Mouse (Mus musculus) lung, adult 2 months (tissue): Measurements from ENCODE around the gene Prkar1a. TPM values are rescaled to one million over a fixed set of nuclear protein-coding genes. Genes with fewer than 3 reads are reported as not detected.

ENCODE experiments used
- DNase-seq: peaks from one replicate; pipeline ENCODE4 v3.0.0; 2022
- H3K4me1 ChIP-seq: fragments of 200-500 bp; 2 replicates; pipeline ENCODE4 v1.6.1; 2011; ENCODE audit warnings: low read length; ENCODE audit not compliant: control insufficient read depth, insufficient read depth
- H3K4me3 ChIP-seq: fragments of 200-500 bp; replicated peaks from 2 replicates; pipeline ENCODE3; 2011; ENCODE audit warnings: low read depth, mild to moderate bottlenecking, control low read depth, low read length; ENCODE audit errors: extremely low read depth
- CTCF ChIP-seq: fragments of 200-500 bp; IDR thresholded peaks from 2 replicates; pipeline ENCODE4 v1.5.1; 2011; ENCODE audit warnings: mild to moderate bottlenecking, low read length, control low read depth; ENCODE audit not compliant: insufficient read depth
- POLR2A ChIP-seq: fragments of 200-500 bp; IDR thresholded peaks from 2 replicates; pipeline ENCODE4 v1.6.1; 2011; ENCODE audit warnings: low read depth, mild to moderate bottlenecking, control low read depth, low read length, borderline replicate concordance; ENCODE audit errors: extremely low read depth
- WGBS: fragments of 180-500 bp; shearing (Covaris S2); methylation state at CpG from one replicate; pipeline ENCODE4 v1.1.7; 2018; 5-methylcytosine and 5-hydroxymethylcytosine counted together
- polyA plus RNA-seq: library from polyadenylated mRNA; depleted of rRNA; stranded (reverse); fragments of >200 nt; gene quantifications from 2 replicates; pipeline ENCODE4 v1.2.3, GENCODE M21; 2012

Gene Prkar1a
- polyA plus RNA-seq, 1 experiment: 128 TPM

DNA sequence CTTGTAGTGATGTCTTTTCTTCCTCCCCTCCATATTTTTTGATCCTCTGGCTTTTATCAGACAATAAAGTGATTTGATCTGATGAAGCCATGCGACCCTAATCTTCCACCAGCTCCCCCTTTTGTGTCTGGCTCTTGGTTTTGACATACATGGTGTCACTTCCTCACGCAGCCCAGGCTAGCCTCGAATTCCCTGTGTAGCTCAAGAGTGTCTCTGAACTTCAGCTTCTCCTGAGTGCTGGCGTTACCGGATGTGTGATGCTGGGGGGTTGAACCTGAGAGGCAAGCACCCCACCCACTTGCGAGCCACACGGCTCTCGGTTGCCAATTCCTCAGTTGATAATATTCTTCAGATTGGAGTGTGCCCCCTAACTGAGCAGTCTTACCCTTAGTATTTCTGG lies 23.2 kb downstream of the Prkar1a start:
- WGBS: 74% methylated on average over 8 of the region's 8 CpGs
- H3K4me3 ChIP-seq: no peak overlapping the region
- H3K4me1 ChIP-seq: peaks cover 6% of the 10 kb centered on the region
- TF ChIP-seq CTCF (no peak), POLR2A (no peak)
- no peak for DNase-seq

DNA sequence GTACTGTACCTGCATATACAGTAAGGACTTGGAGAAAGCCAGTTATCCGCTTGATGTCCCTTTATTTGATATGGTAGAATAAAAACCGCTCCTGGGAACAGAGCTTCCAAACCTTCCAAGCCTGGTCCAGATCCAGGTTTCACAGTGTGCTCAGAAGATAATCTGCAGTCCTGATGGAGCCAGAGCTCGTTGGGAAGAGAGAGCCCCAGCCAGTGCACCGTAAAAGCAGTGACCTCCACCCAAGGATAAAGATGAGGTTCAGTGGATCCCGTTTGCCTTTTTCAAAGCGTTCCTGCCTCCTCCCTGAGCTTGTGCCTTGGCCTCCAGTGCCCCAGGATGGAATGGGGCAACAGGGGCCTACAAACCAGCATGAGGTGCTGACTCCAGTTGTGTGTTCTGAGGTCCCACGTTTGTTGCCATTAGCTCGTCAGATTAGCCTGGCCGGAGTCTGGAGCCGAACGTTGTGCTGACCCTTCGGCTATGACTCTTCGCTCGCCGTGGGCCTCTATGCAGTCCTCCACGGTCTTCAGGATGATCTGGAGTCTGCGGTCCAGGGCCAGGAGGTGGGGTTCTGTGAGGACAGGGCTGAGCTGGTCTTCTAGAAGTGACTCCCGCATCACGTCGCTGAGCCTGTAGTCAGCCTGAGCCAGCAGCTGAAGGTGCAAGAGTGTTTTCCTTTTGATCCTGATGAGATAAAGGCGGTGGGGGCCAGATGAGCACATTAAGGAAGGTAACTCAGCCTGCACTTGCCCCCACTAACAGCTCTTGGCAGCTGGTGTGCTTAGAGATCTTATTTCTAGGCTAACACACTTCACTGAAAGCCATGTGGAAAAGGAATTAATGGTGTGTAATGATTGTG lies 23.9 kb downstream of the Prkar1a start:
- DNase-seq: no peak
- Histone ChIP-seq H3K4me1 (peaks cover 6% of the 10 kb centered on the region), H3K4me3 (no peak overlapping the region)
- TF ChIP-seq POLR2A (no peak), CTCF (no peak)
- 64% methylated on average over 21 of the region's 21 CpGs for WGBS

DNA sequence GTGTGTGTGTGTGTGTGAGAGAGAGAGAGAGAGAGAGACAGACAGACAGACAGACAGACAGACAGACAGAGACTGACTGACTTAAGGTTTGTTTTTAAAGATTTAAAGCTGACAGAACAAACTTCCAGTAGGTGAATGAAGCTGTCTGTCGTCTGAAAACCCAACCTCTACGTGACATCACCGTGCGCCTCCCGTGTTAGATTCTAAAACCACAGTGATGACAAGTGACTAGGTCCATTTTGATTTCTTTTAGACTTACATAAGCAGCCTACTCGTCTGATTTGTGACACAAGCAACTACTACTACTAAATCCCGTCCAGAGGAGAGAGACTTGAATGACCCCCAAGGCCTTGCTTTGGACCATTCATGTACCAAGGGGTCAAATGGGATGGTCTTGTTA lies 24.5 kb downstream of the Prkar1a start:
- TF ChIP-seq POLR2A (no peak), CTCF (no peak)
- WGBS: 81% methylated on average over 7 of the region's 7 CpGs
- H3K4me3 ChIP-seq: no peak overlapping the region
- DNase-seq: no peak
- peaks cover 6% of the 10 kb centered on the region for H3K4me1 ChIP-seq

DNA sequence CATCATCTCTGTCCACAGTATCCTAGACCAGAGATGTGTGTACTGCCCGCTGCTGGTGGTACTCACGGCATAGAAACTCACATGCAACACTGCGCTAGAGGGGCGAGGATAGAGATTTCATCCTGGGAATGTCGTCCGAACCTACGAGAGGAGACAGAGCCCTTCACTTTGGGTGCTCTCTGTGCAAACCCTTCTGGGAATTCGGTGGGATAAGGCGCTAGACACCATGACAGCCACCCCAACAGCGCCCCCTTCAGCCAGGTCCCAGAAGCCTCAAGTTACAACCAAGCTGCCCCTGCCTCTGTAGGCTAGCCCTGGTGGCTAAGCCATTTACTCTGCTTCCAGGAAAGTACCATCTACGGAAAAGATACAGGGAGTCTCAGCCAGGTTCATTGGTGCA lies 25.3 kb downstream of the Prkar1a start:
- Histone ChIP-seq H3K4me1 (peaks cover 6% of the 10 kb centered on the region), H3K4me3 (no peak overlapping the region)
- TF ChIP-seq CTCF (no peak), POLR2A (no peak)
- WGBS: 86% methylated on average over 11 of the region's 11 CpGs
- DNase-seq: no peak

DNA sequence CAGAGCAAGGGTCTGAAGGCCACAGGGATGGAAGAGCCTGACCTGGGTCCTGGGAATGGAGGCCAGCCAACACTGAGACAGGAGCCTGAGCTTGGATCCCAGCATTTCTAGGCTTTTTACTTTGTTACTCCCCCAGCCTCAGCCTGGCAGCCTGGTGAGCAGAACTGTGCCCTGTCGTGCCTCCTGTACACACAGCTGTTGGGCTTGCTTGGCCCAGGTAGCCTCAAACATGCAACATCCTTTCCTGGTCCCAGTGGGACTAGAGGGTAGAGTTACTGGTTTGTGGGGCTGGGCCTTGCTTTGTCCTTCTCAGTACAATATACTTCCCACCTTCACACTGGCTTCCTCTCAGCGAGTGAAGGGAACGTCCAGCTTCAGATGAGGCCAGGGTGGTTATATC lies 26.0 kb downstream of the Prkar1a start:
- H3K4me1 ChIP-seq: peaks cover 3% of the 10 kb centered on the region
- H3K4me3 ChIP-seq: no peak overlapping the region
- TF ChIP-seq CTCF (no peak), POLR2A (no peak)
- WGBS: 84% methylated on average over 3 of the region's 3 CpGs
- DNase-seq: no peak

DNA sequence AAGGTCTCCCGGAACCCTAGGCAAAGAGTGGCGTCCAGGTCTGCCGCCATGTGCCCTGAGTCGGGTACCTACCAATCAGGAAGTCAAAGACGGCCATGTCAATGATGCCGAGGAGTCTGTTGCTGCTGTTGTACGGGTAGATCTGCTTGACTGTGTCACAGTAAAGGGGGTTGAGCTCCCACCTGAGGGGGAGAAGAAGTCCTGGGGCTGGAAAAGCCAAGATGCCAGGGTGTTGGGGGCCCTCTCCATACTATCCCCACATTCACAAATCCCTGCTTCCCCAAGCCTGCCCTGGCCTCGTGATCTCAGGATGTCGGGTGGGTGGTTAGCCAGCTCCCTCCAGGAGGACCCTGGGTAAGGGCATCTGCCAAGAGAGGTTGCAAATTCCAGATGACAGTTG lies 26.6 kb downstream of the Prkar1a start:
- TF ChIP-seq POLR2A (no peak), CTCF (no peak)
- WGBS: 89% methylated on average over 9 of the region's 9 CpGs
- H3K4me3 ChIP-seq: no peak overlapping the region
- no peak for DNase-seq
- no peaks in the 10 kb centered on the region; the same call in 1 of the 2 replicates for H3K4me1 ChIP-seq

DNA sequence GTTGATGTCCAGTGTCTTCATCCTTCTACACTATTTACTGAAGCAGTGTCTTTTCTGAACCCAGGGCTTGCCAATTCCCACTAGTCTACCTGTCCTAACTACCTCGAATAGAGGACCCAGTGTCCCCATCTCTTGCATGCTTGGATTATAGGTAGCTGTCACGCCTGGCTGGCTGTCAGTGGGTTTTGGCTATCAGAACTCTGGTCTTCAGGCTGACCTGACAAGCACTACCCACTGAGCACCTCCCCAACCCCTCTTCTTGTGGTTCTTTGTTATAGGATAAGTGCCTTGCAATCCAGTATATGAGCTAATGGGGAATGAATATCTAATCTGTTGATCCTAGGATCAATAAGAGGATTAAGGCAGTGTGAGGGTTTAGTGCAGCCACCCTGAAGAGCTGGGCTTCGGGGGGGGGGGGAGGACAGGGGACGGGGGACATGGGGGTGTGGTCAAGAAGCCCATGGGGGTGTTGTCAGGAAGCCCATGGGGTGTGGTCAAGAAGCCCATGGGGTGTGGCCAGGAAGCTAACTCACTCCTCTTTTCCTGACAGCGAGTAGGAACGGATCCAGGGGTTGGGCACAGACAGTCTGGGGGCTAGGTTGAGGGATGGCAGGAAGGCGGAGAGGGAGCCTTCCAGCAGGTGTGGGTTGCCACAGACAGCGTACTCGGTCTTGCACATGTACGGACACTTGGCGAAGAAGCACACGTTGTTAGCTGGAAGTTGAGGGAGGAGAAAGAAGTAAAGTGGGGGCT lies 27.6 kb downstream of the Prkar1a start:
- DNase-seq: no peak
- TF ChIP-seq CTCF: no peak
- TF ChIP-seq POLR2A: no peak
- 65% methylated on average over 12 of the region's 12 CpGs for WGBS
- H3K4me1 ChIP-seq: no peaks in the 10 kb centered on the region
- H3K4me3 ChIP-seq: no peak overlapping the region

DNA sequence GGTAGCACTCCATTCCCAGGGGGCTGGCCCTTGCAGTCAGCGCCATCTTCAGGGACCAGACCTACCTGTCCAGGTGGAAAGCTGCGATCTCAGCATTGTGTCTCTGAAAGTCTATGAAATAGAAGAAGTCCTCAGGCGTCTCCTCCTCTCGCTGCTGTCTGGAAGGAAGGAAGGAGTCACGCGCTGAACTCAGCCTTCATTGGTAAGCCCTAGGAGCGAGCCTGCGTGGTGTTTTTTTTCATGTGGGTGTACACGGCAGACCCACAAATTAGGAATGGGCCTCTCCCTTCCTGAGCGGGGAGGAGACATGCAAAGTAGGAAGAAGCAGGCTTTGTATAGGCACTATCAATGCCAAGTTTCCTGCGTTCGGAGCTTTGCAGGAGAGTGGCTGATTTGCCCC lies 29.1 kb downstream of the Prkar1a start:
- TF ChIP-seq CTCF (no peak), POLR2A (no peak)

DNA sequence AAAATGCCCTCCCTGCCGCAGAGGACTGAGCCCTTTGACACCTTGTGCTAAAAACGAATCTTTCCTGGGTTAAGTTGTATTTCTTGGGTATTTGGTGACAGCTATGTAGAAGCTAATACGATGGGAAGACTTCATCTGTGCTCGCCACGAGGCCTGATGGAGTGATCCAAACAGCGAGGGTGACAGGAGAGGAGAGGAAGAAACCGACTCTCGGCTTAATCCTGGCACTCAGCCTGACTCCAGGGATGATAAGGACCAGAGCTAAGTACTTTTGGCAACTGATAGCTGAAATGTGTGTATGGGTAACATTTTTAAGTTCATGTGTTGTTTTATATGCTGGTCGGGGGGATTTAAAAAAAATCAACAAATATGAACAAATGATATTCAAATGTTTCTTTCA lies 31.7 kb downstream of the Prkar1a start:
- TF ChIP-seq CTCF: no peak
- TF ChIP-seq POLR2A: no peak
- H3K4me3 ChIP-seq: no peak overlapping the region
- H3K4me1 ChIP-seq: no peaks in the 10 kb centered on the region
- no peak for DNase-seq
- WGBS: 53% methylated on average over 9 of the region's 9 CpGs

More for the DNA sequence above, 29.1 kb downstream of the Prkar1a start:
- H3K4me1 ChIP-seq: no peaks in the 10 kb centered on the region
- DNase-seq: no peak
- 65% methylated on average over 12 of the region's 12 CpGs for WGBS
- H3K4me3 ChIP-seq: no peak overlapping the region

DNA sequence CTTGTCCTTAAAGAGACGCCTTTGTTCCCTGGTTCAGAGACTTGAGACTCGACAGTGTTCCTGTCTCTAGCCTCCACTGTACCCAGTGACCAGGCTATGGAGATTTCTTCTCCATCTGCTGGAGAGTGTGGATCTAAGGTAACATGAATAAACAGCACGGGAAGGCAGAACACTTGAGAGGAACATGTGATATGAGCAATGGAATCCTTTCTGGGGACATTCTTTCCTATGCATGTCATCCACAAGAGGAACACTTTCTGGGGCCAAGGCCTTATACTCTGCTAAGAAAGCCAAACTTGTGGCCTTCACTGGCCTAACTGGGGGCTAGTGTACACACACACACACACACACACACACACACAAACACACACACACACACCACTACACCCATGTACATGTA lies 32.4 kb downstream of the Prkar1a start:
- WGBS: 51% methylated on average over 3 of the region's 3 CpGs
- no peak for TF ChIP-seq POLR2A
- TF ChIP-seq CTCF: no peak
- no peaks in the 10 kb centered on the region for H3K4me1 ChIP-seq
- no peak for DNase-seq
- H3K4me3 ChIP-seq: no peak overlapping the region
